Mouse (Mus musculus): ENCODE measurements around the gene Irgq. TPM values are rescaled to one million over a fixed set of nuclear protein-coding genes. Genes with fewer than 3 reads are reported as not detected.
A peak's percentile ranks its signal among the peaks of the same experiment; 100 is the strongest.
"Not testable (repeated sequence)": the region's sequence is repeated elsewhere in the genome, so short reads cannot be mapped to it uniquely, and the experiment has no call there.

Gene Irgq
- polyA plus RNA-seq, 1 experiment from 2014 or later: 7.3 TPM

GRCm38 (mm10) chr7:24501492-24501891 is 29.0 kb upstream of the Irgq start:
- Histone ChIP-seq H3K27me3 (ENCODE audit: poor library complexity, severe bottlenecking) (peaks cover 68% of the 10 kb centered on the region), H3K36me3 (replicated peaks) (peaks cover 39% of the 10 kb centered on the region), H3K27ac (no peak overlapping the region), H3K9me3 (peaks cover 11% of the 10 kb centered on the region), H3K4me1 (peaks cover 44% of the 10 kb centered on the region), H3K4me3 (no peak overlapping the region)
- 46% methylated on average over 21 of the region's 21 CpGs for WGBS
- DNase-seq (ENCODE audit: extremely low spot score, low spot score): no peak

DNA sequence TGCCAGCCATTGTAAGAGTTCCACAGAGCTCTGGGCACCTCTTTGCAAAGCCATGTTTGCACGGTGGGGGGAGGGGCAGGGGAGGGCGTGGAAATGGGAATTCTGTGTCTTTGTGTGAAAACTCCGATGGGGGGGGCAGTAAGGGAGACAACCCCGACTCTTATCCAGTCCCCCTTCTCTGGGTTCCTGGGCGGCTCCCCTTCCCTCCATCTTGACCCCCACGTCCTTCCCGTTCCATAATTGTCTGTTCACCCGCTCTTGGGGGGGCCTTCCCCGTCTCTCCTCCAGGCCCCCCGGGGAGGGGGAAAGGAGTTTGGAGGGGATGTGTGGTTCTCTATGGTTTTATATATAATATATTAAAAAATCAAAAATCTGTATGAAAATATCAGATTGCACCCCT is 26.5 kb upstream of the Irgq start:
- Histone ChIP-seq H3K9me3 (peaks cover 11% of the 10 kb centered on the region), H3K27me3 (ENCODE audit: poor library complexity, severe bottlenecking) (peaks cover 51% of the 10 kb centered on the region), H3K4me3 (no peak overlapping the region), H3K4me1 (peaks cover 59% of the 10 kb centered on the region), H3K36me3 (replicated peaks) (peaks cover 39% of the 10 kb centered on the region), H3K27ac (peak overlapping the region; percentile 40; the same call in 1 of the 2 replicates)
- no peak for DNase-seq (ENCODE audit: extremely low spot score, low spot score)
- 19% methylated on average over 10 of the region's 10 CpGs for WGBS

- H3K9me3 ChIP-seq: peaks cover 11% of the 10 kb centered on the region
- peaks cover 34% of the 10 kb centered on the region for H3K36me3 ChIP-seq (replicated peaks)
- no peak overlapping the region for H3K4me3 ChIP-seq
- 12% methylated on average over 4 of the region's 4 CpGs for WGBS
- no peak for DNase-seq (ENCODE audit: extremely low spot score, low spot score)
- 0 out of 2 replicates have a peak overlapping the region, but pooled peaks have one; percentile 100 for H3K27ac ChIP-seq
- peaks cover 54% of the 10 kb centered on the region for H3K4me1 ChIP-seq
- H3K27me3 ChIP-seq (ENCODE audit: poor library complexity, severe bottlenecking): peaks cover 42% of the 10 kb centered on the region
Observed at GRCm38 (mm10) chr7:24504868-24505267, 25.6 kb upstream of the Irgq start.

DNA sequence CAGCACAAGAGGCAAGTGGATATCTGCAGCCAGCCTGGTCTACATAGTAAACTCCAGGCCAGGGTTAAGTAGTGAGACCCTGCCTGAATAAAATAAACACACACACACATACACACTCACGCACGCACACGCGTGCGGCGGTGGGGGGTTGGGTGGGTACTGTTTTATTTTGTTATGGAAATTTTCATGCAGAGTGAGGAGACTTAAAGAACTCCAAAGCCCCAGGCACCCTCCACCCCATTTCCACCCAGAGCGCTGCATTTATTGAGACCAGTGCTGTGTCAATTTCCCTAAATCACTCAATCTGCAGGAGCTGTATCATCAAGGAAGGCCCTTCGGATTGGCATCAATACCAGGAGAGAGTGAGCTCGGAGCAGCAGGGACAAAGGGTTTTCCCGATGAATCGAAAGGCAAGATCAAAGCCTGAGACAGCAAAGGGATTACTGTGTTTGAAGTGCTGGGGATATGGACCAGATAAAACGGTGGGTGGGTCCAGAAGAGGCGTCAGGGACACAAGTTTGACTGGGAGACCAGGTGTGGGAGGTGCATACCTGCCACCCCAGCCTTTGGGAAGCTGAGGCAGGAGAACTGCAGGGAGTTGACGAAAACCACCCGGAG is 24.9 kb upstream of the Irgq start:
- Histone ChIP-seq H3K36me3 (replicated peaks) (peaks cover 34% of the 10 kb centered on the region), H3K27me3 (ENCODE audit: poor library complexity, severe bottlenecking) (peaks cover 35% of the 10 kb centered on the region), H3K9me3 (peaks cover 10% of the 10 kb centered on the region), H3K4me3 (peak overlapping the region; percentile 75; the same call in 1 of the 2 replicates), H3K4me1 (peaks cover 48% of the 10 kb centered on the region), H3K27ac (peak overlapping the region; percentile 100)
- 16% methylated on average over 15 of the region's 15 CpGs for WGBS
- no peak for DNase-seq (ENCODE audit: extremely low spot score, low spot score)

DNA sequence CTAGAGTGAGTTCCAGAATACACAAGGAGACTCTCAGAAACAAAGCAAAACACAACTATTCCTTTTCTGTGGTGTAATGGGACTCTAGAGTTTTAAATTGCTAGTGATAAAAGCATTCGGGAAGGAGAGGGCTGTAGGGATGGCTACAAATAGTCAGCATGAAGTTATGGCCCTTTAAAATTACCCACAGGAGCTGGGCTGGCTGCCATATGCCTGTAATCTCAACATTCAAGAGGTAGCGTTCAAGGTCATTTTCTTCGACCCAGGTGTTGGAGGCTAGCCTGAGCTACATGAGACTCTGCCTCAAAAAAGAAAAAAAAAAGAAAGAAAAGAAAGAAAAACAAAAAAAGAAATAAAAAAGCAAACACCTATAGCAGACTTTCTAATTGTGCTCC is 24.4 kb upstream of the Irgq start:
- Histone ChIP-seq H3K27me3 (ENCODE audit: poor library complexity, severe bottlenecking) (peaks cover 30% of the 10 kb centered on the region), H3K9me3 (peaks cover 5% of the 10 kb centered on the region), H3K36me3 (replicated peaks) (peaks cover 34% of the 10 kb centered on the region), H3K27ac (peak overlapping the region; percentile 100), H3K4me1 (peaks cover 48% of the 10 kb centered on the region), H3K4me3 (peak overlapping the region; percentile 75)
- 26% methylated on average over 3 of the region's 3 CpGs for WGBS
- no peak for DNase-seq (ENCODE audit: extremely low spot score, low spot score)

- Histone ChIP-seq H3K36me3 (replicated peaks) (peaks cover 34% of the 10 kb centered on the region), H3K4me1 (peaks cover 48% of the 10 kb centered on the region), H3K27me3 (ENCODE audit: poor library complexity, severe bottlenecking) (peaks cover 26% of the 10 kb centered on the region), H3K4me3 (peak overlapping the region; percentile 75), H3K27ac (peak overlapping the region; percentile 100), H3K9me3 (peaks cover under 1% of the 10 kb centered on the region; the same call in 1 of the 2 replicates)
- DNase-seq (ENCODE audit: extremely low spot score, low spot score): no peak
- WGBS: under 1% methylated on average over 12 of the region's 12 CpGs
Observed at GRCm38 (mm10) chr7:24506476-24506837, 24.0 kb upstream of the Irgq start.

- WGBS: under 1% methylated on average over 84 of the region's 84 CpGs
- no peaks in the 10 kb centered on the region for H3K9me3 ChIP-seq
- H3K36me3 ChIP-seq (replicated peaks): peaks cover 34% of the 10 kb centered on the region
- peaks cover 20% of the 10 kb centered on the region for H3K27me3 ChIP-seq (ENCODE audit: poor library complexity, severe bottlenecking)
- peaks cover 48% of the 10 kb centered on the region for H3K4me1 ChIP-seq
- peak within 1 kb of the TSS; percentile 75 for H3K4me3 ChIP-seq
- DNase-seq (ENCODE audit: extremely low spot score, low spot score): peak; percentile 91
- peak within 1 kb of the TSS; percentile 100 for H3K27ac ChIP-seq
Observed at GRCm38 (mm10) chr7:24506838-24507725, 23.4 kb upstream of the Irgq start, which contains the start of gene Zfp428. Gene Zfp428, plus strand, starts transcription at chr7:24507006.

DNA sequence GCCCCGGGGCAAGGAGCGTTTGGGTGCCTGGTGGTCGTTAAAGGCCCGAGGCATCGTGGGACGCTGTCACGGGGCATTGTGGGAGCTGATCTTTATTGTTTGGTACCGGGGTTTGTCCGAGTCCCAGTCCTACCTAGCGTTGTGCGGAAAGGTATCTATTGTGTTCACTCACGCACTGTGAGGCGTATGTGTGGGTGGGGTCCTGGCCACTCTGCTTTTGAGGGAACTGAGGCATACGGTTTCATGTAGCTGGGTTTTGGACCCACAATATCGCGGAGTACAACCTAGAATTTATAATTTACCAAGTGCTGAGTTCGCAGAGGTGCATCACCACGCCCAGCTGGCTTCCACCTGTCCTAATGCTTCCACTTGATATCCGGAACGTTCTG is 22.8 kb upstream of the Irgq start:
- Histone ChIP-seq H3K9me3 (no peaks in the 10 kb centered on the region), H3K4me3 (peak overlapping the region; percentile 75), H3K36me3 (replicated peaks) (peaks cover 34% of the 10 kb centered on the region), H3K27me3 (ENCODE audit: poor library complexity, severe bottlenecking) (peaks cover 13% of the 10 kb centered on the region), H3K4me1 (peaks cover 48% of the 10 kb centered on the region), H3K27ac (peak overlapping the region; percentile 100)
- 1% methylated on average over 20 of the region's 20 CpGs for WGBS
- peak; percentile 44 for DNase-seq (ENCODE audit: extremely low spot score, low spot score)

DNA sequence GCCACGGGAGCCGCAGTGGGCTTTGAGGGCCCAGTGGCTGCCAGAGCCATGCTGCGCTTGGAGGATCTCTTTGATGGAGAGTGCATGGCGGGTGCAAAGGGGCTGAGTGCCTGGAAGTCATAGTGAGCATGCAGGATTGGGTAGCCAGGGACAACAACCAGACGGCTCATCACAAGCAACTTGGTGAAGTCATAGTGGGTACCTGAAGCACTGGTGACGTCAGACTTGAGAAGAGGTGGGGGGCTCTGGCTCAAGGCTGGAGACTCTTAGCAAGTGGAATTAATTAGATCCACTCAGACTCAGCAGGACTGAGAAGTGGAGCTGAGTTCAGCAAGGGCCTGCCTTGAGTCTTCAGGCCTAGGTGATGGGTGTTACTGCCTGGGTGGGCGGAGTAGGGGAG is 18.1 kb upstream of the Irgq start, which contains the start of gene AC161166.1:
TSS of gene AC161166.1 (minus strand) at position 101 of the 400 bp plus-strand sequence.
- Histone ChIP-seq H3K36me3 (replicated peaks) (peaks cover 74% of the 10 kb centered on the region), H3K4me1 (peaks cover 19% of the 10 kb centered on the region), H3K4me3 (no peak within 1 kb of the TSS), H3K9me3 (no peaks in the 10 kb centered on the region), H3K27ac (no peak within 1 kb of the TSS), H3K27me3 (ENCODE audit: poor library complexity, severe bottlenecking) (no peaks in the 10 kb centered on the region)
- no peak for DNase-seq (ENCODE audit: extremely low spot score, low spot score)
- WGBS: 90% methylated on average over 7 of the region's 7 CpGs

GRCm38 (mm10) chr7:24516319-24516718 is 14.2 kb upstream of the Irgq start:
- H3K27ac ChIP-seq; H3K9me3 ChIP-seq; H3K27me3 ChIP-seq (ENCODE audit: poor library complexity, severe bottlenecking); H3K4me1 ChIP-seq; DNase-seq (ENCODE audit: extremely low spot score, low spot score); H3K4me3 ChIP-seq: not testable (repeated sequence)
- 65% methylated on average over 8 of the region's 8 CpGs for WGBS
- H3K36me3 ChIP-seq (replicated peaks): peaks cover 77% of the 10 kb centered on the region

GRCm38 (mm10) chr7:24517077-24517476 is 13.4 kb upstream of the Irgq start:
- no peak overlapping the region for H3K4me3 ChIP-seq
- H3K4me1 ChIP-seq: 0 out of 2 replicates have a peak, but pooled peaks cover 4% of the 10 kb centered on the region
- H3K9me3 ChIP-seq: no peaks in the 10 kb centered on the region
- H3K36me3 ChIP-seq (replicated peaks): peaks cover 69% of the 10 kb centered on the region
- 31% methylated on average over 5 of the region's 5 CpGs for WGBS
- DNase-seq (ENCODE audit: extremely low spot score, low spot score): no peak
- no peaks in the 10 kb centered on the region for H3K27me3 ChIP-seq (ENCODE audit: poor library complexity, severe bottlenecking)
- H3K27ac ChIP-seq: no peak overlapping the region

- no peak for DNase-seq (ENCODE audit: extremely low spot score, low spot score)
- Histone ChIP-seq H3K9me3 (no peaks in the 10 kb centered on the region), H3K27me3 (ENCODE audit: poor library complexity, severe bottlenecking) (no peaks in the 10 kb centered on the region), H3K4me1 (0 out of 2 replicates have a peak, but pooled peaks cover 4% of the 10 kb centered on the region), H3K36me3 (replicated peaks) (peaks cover 64% of the 10 kb centered on the region), H3K4me3 (no peak overlapping the region), H3K27ac (no peak overlapping the region)
- 60% methylated on average over 6 of the region's 6 CpGs for WGBS
Observed at GRCm38 (mm10) chr7:24517654-24518053, 12.8 kb upstream of the Irgq start.

DNA sequence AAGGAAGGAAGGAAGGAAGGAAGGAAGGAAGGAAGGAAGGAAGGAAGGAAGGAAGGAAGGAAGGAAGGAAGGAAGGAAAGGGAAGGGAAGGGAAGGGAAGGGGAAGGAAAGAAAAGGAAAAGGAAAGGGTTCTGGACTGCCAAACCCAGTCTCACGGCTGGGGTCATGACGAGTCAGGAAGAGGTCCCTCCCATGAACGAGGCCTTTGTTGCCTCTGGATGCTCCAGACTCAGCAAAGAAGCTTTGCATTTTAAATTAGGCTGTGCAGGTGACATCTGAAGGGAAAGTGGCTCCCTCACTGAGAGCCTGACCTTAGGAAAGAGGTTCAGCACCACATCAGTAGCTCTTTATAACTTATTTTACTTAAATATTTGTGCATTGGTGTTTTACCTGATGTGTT is 11.4 kb upstream of the Irgq start:
- H3K9me3 ChIP-seq: no peaks in the 10 kb centered on the region
- H3K4me3 ChIP-seq: no peak overlapping the region
- no peak overlapping the region for H3K27ac ChIP-seq
- DNase-seq (ENCODE audit: extremely low spot score, low spot score): no peak
- H3K27me3 ChIP-seq (ENCODE audit: poor library complexity, severe bottlenecking): no peaks in the 10 kb centered on the region
- 27% methylated on average over 3 of the region's 3 CpGs for WGBS
- peaks cover 49% of the 10 kb centered on the region for H3K36me3 ChIP-seq (replicated peaks)
- H3K4me1 ChIP-seq: 0 out of 2 replicates have a peak, but pooled peaks cover 4% of the 10 kb centered on the region

All from forebrain, embryonic 10.5 days (tissue).